Mouse (Mus musculus) ES-Bruce4 (cell line): ENCODE data around the gene Slc10a6.

ENCODE experiments used
- CTCF ChIP-seq: IDR thresholded peaks from one replicate; pipeline ENCODE4 v1.8.1; 2011; ENCODE audit warnings: low read depth, low read length
- EP300 ChIP-seq: IDR thresholded peaks from 2 replicates; pipeline ENCODE4 v1.6.1; 2011; ENCODE audit warnings: low read depth, low read length; ENCODE audit not compliant: insufficient read depth
- POLR2A ChIP-seq: IDR thresholded peaks from one replicate; pipeline ENCODE4 v1.8.1; 2011; ENCODE audit warnings: low read length; ENCODE audit not compliant: insufficient read depth

DNA sequence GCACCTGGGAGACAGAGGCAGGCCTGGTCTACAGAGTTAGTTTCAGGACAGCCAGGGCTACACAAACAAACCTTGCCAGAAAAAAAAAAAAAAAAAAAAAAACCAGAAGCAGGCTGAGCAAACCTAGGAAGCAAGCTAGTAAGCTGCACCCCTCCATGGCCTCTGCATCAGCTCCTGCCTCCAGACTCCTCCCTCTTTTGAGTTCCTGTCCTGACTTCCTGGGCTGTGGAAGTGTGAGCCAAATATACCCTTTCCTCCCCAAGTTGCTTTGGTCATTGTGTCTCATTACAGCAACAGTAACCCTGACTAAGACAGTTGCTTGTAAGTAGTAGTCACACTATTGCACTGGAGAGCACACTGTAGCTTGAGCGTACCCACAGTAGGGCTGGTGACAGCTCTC lies 15.0 kb upstream of the Slc10a6 start:
- no peak for TF ChIP-seq CTCF
- no peak for TF ChIP-seq POLR2A
- no peak for TF ChIP-seq EP300
